In the genomic region with DNA sequence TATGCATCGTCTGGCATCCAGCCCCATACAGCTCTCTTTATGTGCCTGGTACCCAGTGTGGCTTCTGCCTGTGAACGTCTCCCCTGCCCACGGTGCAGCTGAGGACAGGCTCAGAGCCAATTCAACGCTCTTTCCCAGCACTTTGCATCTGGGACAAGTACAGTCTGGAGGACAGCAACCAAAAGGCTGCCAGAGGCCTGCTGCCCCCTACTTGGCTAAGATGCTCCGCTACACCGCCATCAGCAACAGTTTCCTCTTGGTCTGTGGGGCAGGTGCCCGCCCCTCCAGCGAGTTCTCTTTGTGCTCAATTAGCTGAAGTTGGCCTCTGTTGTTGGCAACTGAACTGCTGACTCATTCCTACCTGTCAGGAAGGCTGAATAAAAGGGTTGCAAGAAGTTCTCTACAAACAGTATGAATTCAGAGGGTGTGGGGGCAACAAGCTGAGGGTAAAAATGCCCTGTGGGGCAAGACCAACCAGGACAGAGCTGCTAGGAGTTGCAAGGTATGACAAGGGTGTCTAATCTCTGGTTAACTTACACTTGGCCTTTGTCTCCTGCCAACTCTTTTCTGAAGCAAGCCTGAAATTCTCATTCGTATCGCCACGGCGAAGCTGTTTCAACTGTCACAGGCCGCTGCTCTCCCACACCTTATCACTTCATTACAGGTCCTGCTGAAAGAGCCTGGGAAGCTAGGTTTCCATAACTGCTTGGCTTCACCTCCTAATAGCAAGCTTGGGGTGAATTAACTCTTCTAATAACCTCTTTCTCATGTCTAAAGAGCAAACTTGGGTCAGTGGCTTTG, we compare ENCODE assay signal across 9 mouse cellular contexts. TPM values are rescaled to one million over a fixed set of nuclear protein-coding genes. Genes with fewer than 3 reads are reported as not detected.
DNase-seq lines count a peak whose midpoint lies in the region; ATAC-seq lines count a peak whose summit lies in the region.
"Had no signal": no experiment of that assay in that cellular context is flagged by ENCODE, and none has a peak within 500 bp of the region (broad histone marks: within the 10 kb centered on the region; RNA-seq: fewer than 3 reads in every experiment).

No protein-coding gene starts in this region.

- no peaks in the 10 kb centered on the region for H3K4me1 ChIP-seq in midbrain, embryonic 15.5 days
- H3K4me1 ChIP-seq: embryonic facial prominence, embryonic 15.5 days had no signal

- no peak overlapping the region for H3K4me3 ChIP-seq in midbrain, embryonic 15.5 days
- H3K4me3 ChIP-seq: embryonic facial prominence, embryonic 15.5 days had no signal

- no peak overlapping the region for H3K27ac ChIP-seq in midbrain, embryonic 15.5 days
- H3K27ac ChIP-seq: embryonic facial prominence, embryonic 15.5 days had no signal

- no peaks in the 10 kb centered on the region for H3K9me3 ChIP-seq in midbrain, embryonic 15.5 days
- H3K9me3 ChIP-seq: embryonic facial prominence, embryonic 15.5 days had no signal

- no peaks in the 10 kb centered on the region for H3K27me3 ChIP-seq in midbrain, embryonic 15.5 days (replicated peaks)
- H3K27me3 ChIP-seq: embryonic facial prominence, embryonic 15.5 days had no signal

- peak; percentile 22 for DNase-seq in embryo, embryonic 10 days (ENCODE audit: low spot score)
- no peak for DNase-seq in embryo, embryonic 10.5 days (ENCODE audit: low spot score)
- peak; percentile 21 for DNase-seq in thymus, postnatal 14 days
- no peak for DNase-seq in thymus, adult 18-20 months
- DNase-seq in kidney, postnatal 36 days: peak; percentile 70 to 71
- no peak for DNase-seq in gastrocnemius, adult 18-20 months (ENCODE audit: low spot score)
- no peak for DNase-seq in urinary bladder, postnatal 4 days (ENCODE audit: low spot score in 2 of 2)

- H3K36me3 ChIP-seq in midbrain, embryonic 15.5 days (replicated peaks): no peaks in the 10 kb centered on the region
- H3K36me3 ChIP-seq: embryonic facial prominence, embryonic 15.5 days had no signal

- H3K9ac ChIP-seq in midbrain, embryonic 15.5 days: no peak overlapping the region
- H3K9ac ChIP-seq: embryonic facial prominence, embryonic 15.5 days had no signal

- 0 out of 2 replicates have a peak, but pooled peaks have one; percentile 33 for ATAC-seq in midbrain, embryonic 15.5 days (replicated peaks)

- no peak overlapping the region for H3K4me2 ChIP-seq in midbrain, embryonic 15.5 days
- H3K4me2 ChIP-seq: embryonic facial prominence, embryonic 15.5 days had no signal

- 54% methylated on average over 13 of the region's 13 CpGs for WGBS in midbrain, embryonic 15.5 days

RNA-seq across cellular contexts. Expression of gene Bcl2l11, which starts 41.0 kb away (rescaled TPM):
- polyA plus RNA-seq in midbrain, embryonic 15.5 days (2015; fragmentation: Nextera tagmentation; extraction: Ambion mirVana): 11.8 and 12.0 TPM in 2 replicates
- total RNA-seq in gastrocnemius, adult 18-20 months (2021): 1 to 10 TPM; 5.4 to 9.9 TPM

Comparison
In these comparisons a context has a peak if more than half of its experiments do, and no peak if none do; other contexts are left out.
1. DNase-seq: peak in embryo, embryonic 10 days (single experiment), thymus, postnatal 14 days (single experiment) and kidney, postnatal 36 days (2 of 2); none in embryo, embryonic 10.5 days (single experiment), thymus, adult 18-20 months (0 of 2), gastrocnemius, adult 18-20 months (single experiment) and urinary bladder, postnatal 4 days (0 of 2).